In genomic region chr3:94363291-94364153, GRCm38 (mm10) we compare ENCODE assay signal across 1 mouse cellular context.
TF ChIP-seq lines count a peak whose summit lies in the region.

No protein-coding gene starts in this region.

TF ChIP-seq in ES-E14, 5 proteins besides CTCF, POLR2A, EP300 and RAD21 (continued from another document):
- TF ChIP-seq ZNF384 (IDR thresholded peaks at IDR 0.05; ENCODE audit: low read depth, low read length) (no peak), ZC3H11A (IDR thresholded peaks at IDR 0.05; ENCODE audit: borderline replicate concordance, low read depth, low read length) (no peak)
